Mouse (Mus musculus) adrenal gland, adult 8-10 months (tissue): ENCODE results near the gene Psen2. TPM values are rescaled to one million over a fixed set of nuclear protein-coding genes. Genes with fewer than 3 reads are reported as not detected.

Source experiments
- DNase-seq: peaks from one replicate; pipeline ENCODE4 v3.0.0; 2022
- total RNA-seq, 4 experiments: library from RNA; stranded (reverse); gene quantifications; 2 replicates each; pipeline ENCODE4 v1.2.4; 2022

The Psen2 gene
- total RNA-seq, 4 experiments from 2014 or later: 33.1 to 43.1 (median 38.4) TPM

- no peak for DNase-seq
Measured at GRCm38 (mm10) chr1:180197956-180198355, 65.3 kb downstream of the Psen2 start.

GRCm38 (mm10) chr1:180196508-180196907 lies 66.7 kb downstream of the Psen2 start:
- DNase-seq: no peak

GRCm38 (mm10) chr1:180195703-180196381 lies 67.4 kb downstream of the Psen2 start:
- DNase-seq: peak; percentile 98

GRCm38 (mm10) chr1:180194781-180195471 lies 68.3 kb downstream of the Psen2 start:
- DNase-seq: no peak

GRCm38 (mm10) chr1:180194048-180194447 lies 69.2 kb downstream of the Psen2 start:
- DNase-seq: no peak

- no peak for DNase-seq
Measured at GRCm38 (mm10) chr1:180193391-180193935, 69.8 kb downstream of the Psen2 start.

GRCm38 (mm10) chr1:180192866-180193265 lies 70.4 kb downstream of the Psen2 start:
- DNase-seq: no peak

- DNase-seq: no peak
Measured at GRCm38 (mm10) chr1:180191651-180192220, 71.5 kb downstream of the Psen2 start.

GRCm38 (mm10) chr1:180191112-180191511 lies 72.1 kb downstream of the Psen2 start:
- DNase-seq: no peak

- no peak for DNase-seq
Measured at GRCm38 (mm10) chr1:180188951-180189350, 74.3 kb downstream of the Psen2 start.

- no peak for DNase-seq
Measured at GRCm38 (mm10) chr1:180186371-180186770, 76.9 kb downstream of the Psen2 start.

- no peak for DNase-seq
Measured at GRCm38 (mm10) chr1:180185877-180186276, 77.4 kb downstream of the Psen2 start.

GRCm38 (mm10) chr1:180184768-180185167 lies 78.5 kb downstream of the Psen2 start:
- DNase-seq: no peak

- DNase-seq: no peak
Measured at GRCm38 (mm10) chr1:180183525-180184159, 79.6 kb downstream of the Psen2 start.

GRCm38 (mm10) chr1:180182731-180183130 lies 80.5 kb downstream of the Psen2 start:
- DNase-seq: no peak

GRCm38 (mm10) chr1:180181966-180182319 lies 81.3 kb downstream of the Psen2 start:
- no peak for DNase-seq

- DNase-seq: no peak
Measured at GRCm38 (mm10) chr1:180181304-180181965, 81.8 kb downstream of the Psen2 start.

GRCm38 (mm10) chr1:180179840-180180239 lies 83.4 kb downstream of the Psen2 start:
- DNase-seq: peak; percentile 10

- DNase-seq: peak; percentile 1
Measured at GRCm38 (mm10) chr1:180179100-180179499, 84.1 kb downstream of the Psen2 start.

GRCm38 (mm10) chr1:180178340-180178739 lies 84.9 kb downstream of the Psen2 start:
- peak; percentile 3 for DNase-seq
